Mouse (Mus musculus) E14TG2a.4 (cell line): Measurements from ENCODE around the gene Ivns1abp.

ENCODE experiments used
- H3K27me3 ChIP-seq: 2 replicates; pipeline ENCODE4 v1.6.1; 2014; ENCODE audit warnings: low read length, control low read depth; ENCODE audit not compliant: insufficient read depth
- H3K36me3 ChIP-seq: 2 replicates; pipeline ENCODE4 v1.6.1; 2014; ENCODE audit warnings: low read length, control low read depth; ENCODE audit not compliant: insufficient read depth
- H3K4me1 ChIP-seq: replicated peaks from 2 replicates; pipeline ENCODE4 v1.6.1; 2014; ENCODE audit warnings: low read depth, low read length, control low read depth
- H3K4me3 ChIP-seq: replicated peaks from 2 replicates; pipeline ENCODE4 v1.5.1; 2014; ENCODE audit warnings: mild to moderate bottlenecking, low read length
- H3K9me3 ChIP-seq: 2 replicates; pipeline ENCODE4 v1.6.1; 2014; ENCODE audit warnings: low read length, control low read depth
- CTCF ChIP-seq: conservative IDR thresholded peaks from 2 replicates; pipeline ENCODE4 v1.5.1; 2014; ENCODE audit warnings: low read length
- NANOG ChIP-seq: IDR thresholded peaks from 2 replicates; pipeline ENCODE4 v1.6.1; 2014; ENCODE audit warnings: borderline replicate concordance, low read length, mixed read lengths
- POU5F1 ChIP-seq: IDR thresholded peaks from 2 replicates; pipeline ENCODE4 v1.6.1; 2014; ENCODE audit warnings: low read length, borderline replicate concordance

Ivns1abp gene

GRCm38 (mm10) chr1:151329601-151330000, 14.7 kb upstream of the Ivns1abp start:
- Histone ChIP-seq H3K4me1 (peaks cover 10% of the 10 kb centered on the region), H3K36me3 (no peaks in the 10 kb centered on the region), H3K27me3 (no peaks in the 10 kb centered on the region), H3K9me3 (no peaks in the 10 kb centered on the region), H3K4me3 (no peak overlapping the region)
- no peak for TF ChIP-seq POU5F1
- no peak for TF ChIP-seq CTCF
- TF ChIP-seq NANOG = no peak

DNA sequence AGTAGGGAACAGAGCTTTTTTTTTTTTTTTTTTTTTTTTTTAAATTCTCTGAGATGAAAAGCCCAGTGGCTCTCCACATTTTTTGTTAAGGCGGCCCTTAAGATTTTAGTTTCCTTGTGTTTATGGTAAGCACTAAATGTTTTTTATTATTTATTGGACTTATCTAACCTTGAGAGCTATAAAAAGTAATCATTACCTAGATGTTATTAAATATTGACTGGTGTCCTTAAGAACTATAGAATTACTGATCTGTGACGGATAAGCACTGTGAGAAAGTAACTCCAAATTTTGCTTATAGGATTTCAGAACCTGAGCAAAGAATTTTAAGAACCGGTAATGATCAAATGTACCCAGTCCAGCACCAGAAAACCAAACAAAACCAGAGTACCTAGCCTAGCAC, 11.5 kb upstream of the Ivns1abp start:
- H3K4me3 ChIP-seq = no peak overlapping the region

GRCm38 (mm10) chr1:151338234-151338633, 6.0 kb upstream of the Ivns1abp start:
- Histone ChIP-seq H3K9me3 (no peaks in the 10 kb centered on the region), H3K36me3 (no peaks in the 10 kb centered on the region), H3K4me1 (peaks cover 19% of the 10 kb centered on the region), H3K27me3 (no peaks in the 10 kb centered on the region), H3K4me3 (no peak overlapping the region)
- no peak for TF ChIP-seq CTCF
- TF ChIP-seq POU5F1 = no peak
- no peak for TF ChIP-seq NANOG

More for the DNA sequence above, 11.5 kb upstream of the Ivns1abp start:
- peaks cover 10% of the 10 kb centered on the region for H3K4me1 ChIP-seq
- H3K36me3 ChIP-seq = no peaks in the 10 kb centered on the region
- no peak for TF ChIP-seq POU5F1
- TF ChIP-seq NANOG = no peak
- no peak for TF ChIP-seq CTCF
- H3K9me3 ChIP-seq = no peaks in the 10 kb centered on the region
- H3K27me3 ChIP-seq = no peaks in the 10 kb centered on the region

DNA sequence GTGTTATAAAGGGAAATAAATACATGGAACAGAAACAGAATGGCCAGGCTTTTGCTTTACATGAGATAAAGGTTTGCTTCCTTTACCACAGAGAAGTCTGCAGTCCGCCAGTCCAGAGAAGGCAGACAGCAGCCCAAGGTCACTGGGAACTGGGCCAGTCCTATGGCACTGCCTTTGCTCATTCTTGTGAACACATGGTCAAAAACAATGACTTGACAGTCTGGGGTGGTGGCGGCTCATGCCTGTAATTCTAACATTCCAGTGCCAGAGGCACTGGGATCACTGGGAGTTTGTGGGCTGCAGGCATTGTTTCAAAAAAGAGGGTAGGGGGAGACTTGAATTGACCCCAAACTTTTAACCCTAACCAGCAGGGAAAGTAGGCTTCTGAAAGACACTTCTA, 5.3 kb upstream of the Ivns1abp start:
- TF ChIP-seq NANOG (no peak), POU5F1 (no peak), CTCF (no peak)
- H3K9me3 ChIP-seq = no peaks in the 10 kb centered on the region
- H3K36me3 ChIP-seq = no peaks in the 10 kb centered on the region
- no peaks in the 10 kb centered on the region for H3K27me3 ChIP-seq
- peaks cover 24% of the 10 kb centered on the region for H3K4me1 ChIP-seq
- no peak overlapping the region for H3K4me3 ChIP-seq

DNA sequence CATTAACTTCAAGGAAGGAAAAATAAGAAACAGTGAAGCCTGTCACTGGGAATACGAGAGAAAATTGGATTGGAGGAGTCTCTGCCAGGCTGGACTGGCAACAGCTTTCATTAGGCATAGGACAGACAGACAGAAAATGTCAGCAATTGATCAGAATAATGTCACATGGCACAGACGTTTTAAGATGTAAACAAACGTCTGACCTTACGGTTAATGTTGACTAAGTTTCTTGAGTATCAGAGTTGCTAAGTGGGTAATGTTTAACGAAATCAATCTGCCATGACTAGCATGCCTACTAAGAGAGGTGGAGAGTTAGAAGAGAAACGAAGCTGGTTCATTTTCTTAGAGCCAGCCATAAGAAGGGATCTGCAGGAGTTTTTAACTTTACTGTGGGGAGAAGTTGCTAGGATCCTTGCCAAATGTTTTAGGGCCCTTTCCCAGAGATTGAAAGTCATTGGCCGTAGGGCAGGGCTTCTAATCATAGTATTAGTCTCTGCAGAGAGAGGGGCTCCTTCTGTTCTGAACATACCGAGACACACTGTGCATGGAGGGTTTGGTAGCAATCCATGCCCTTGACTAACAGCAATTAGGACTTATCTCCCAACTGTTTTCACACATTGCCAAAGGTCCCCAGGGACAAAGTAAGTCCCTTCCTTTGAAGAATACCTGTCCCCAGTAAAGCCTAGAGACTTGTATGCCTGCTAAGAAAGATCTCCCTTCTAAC, 2.8 kb upstream of the Ivns1abp start:
- H3K9me3 ChIP-seq = no peaks in the 10 kb centered on the region
- peaks cover 35% of the 10 kb centered on the region for H3K4me1 ChIP-seq
- TF ChIP-seq POU5F1 (no peak), CTCF (no peak), NANOG (no peak)
- H3K36me3 ChIP-seq = no peaks in the 10 kb centered on the region
- H3K4me3 ChIP-seq = no peak overlapping the region
- no peaks in the 10 kb centered on the region for H3K27me3 ChIP-seq

GRCm38 (mm10) chr1:151342311-151342710, 2.0 kb upstream of the Ivns1abp start:
- TF ChIP-seq POU5F1 = no peak
- TF ChIP-seq CTCF = no peak
- no peak for TF ChIP-seq NANOG
- H3K27me3 ChIP-seq = no peaks in the 10 kb centered on the region
- H3K9me3 ChIP-seq = no peaks in the 10 kb centered on the region
- H3K36me3 ChIP-seq = no peaks in the 10 kb centered on the region
- H3K4me3 ChIP-seq = no peak overlapping the region
- peaks cover 43% of the 10 kb centered on the region for H3K4me1 ChIP-seq

GRCm38 (mm10) chr1:151342968-151343367, 1.3 kb upstream of the Ivns1abp start:
- H3K36me3 ChIP-seq = no peaks in the 10 kb centered on the region
- no peaks in the 10 kb centered on the region for H3K9me3 ChIP-seq

GRCm38 (mm10) chr1:151343571-151344282, 550 bp upstream of the Ivns1abp start:
- no peaks in the 10 kb centered on the region for H3K27me3 ChIP-seq
- H3K4me3 ChIP-seq = peak overlapping the region; percentile 88
- peaks cover 47% of the 10 kb centered on the region for H3K4me1 ChIP-seq
- H3K36me3 ChIP-seq = no peaks in the 10 kb centered on the region
- TF ChIP-seq NANOG (no peak), CTCF (no peak), POU5F1 (no peak)
- no peaks in the 10 kb centered on the region for H3K9me3 ChIP-seq

More at GRCm38 (mm10) chr1:151342968-151343367, 1.3 kb upstream of the Ivns1abp start:
- peaks cover 43% of the 10 kb centered on the region for H3K4me1 ChIP-seq
- H3K4me3 ChIP-seq = no peak overlapping the region
- no peaks in the 10 kb centered on the region for H3K27me3 ChIP-seq
- TF ChIP-seq CTCF = no peak
- no peak for TF ChIP-seq NANOG
- no peak for TF ChIP-seq POU5F1
